Mouse (Mus musculus) adrenal gland, postnatal 0 days (tissue): ENCODE data around the gene Olfr262. TPM values are rescaled to one million over a fixed set of nuclear protein-coding genes. Genes with fewer than 3 reads are reported as not detected.

Experiments
- polyA plus RNA-seq: library from polyadenylated mRNA; unstranded; fragments of >200 nt; fragmentation: Nextera tagmentation; extraction: Ambion mirVana; gene quantifications from 2 replicates; pipeline ENCODE4 v1.2.1, GENCODE M21; 2015

Gene Olfr262
- polyA plus RNA-seq = not detected in 2 replicates

DNA sequence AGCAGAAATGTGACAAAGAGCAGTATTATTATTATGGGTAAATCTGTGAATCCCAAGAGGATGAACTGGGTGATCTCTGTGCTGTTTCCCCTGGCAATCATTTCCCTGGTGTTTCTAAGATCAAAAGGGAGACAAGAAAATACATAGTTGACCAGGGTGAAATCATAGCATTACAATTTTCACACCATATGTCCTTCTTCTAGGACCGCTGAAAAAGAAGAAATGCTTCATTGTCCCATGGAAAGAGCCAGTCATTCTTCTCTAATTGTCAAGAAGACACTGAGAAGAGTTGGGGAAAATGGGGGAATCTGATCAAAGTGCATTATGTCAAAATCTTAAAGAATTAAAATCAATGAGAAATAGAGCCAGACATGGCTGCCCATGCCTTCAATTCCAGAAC lies at the start of gene Olfr262:
Gene Olfr262, minus strand, starts transcription at position 101 of the 400 bp plus-strand sequence.

DNA sequence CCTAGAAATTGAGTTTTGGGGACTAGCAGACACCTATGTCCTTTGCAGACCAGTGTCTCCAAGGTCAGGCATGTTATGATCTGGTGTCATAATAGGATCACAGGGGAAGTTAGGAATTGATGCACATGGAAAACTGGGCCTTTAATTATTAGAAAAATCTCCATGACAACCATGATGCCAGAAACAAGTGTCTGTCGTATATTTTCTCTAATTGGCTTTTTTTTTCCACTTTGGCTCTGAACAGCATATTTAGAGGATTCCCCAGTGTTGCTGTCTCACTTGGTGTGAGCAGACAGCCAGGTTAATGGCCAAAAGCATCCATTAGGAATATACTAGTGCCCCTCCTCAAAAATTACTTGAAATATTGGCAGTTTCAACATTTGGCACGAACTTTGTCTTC lies 38.1 kb upstream of the Olfr262 start, which contains the start of gene Olfr1434:
Gene Olfr1434, plus strand, starts transcription at position 301 of the 400 bp plus-strand sequence.

DNA sequence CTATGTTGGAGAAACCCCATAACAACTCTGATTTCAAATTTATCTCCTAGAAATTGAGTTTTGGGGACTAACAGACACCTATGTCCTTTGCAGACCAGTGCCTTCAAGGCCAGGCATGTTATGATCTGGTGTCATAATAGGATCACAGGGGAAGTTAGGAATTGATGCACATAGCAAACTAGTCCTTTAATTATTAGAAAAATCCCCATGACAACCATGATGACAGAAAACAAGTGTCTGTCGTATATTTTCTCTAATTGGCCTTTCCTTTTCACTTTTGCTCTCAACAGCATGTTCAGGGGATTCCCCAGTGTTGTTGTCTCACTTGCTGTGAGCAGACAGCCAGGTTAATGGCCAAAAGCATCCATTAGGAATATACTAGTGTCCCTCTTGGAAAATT lies 19.3 kb upstream of the Olfr262 start, which contains the start of gene Olfr235:
Gene Olfr235, plus strand, starts transcription at position 301 of the 400 bp plus-strand sequence.

DNA sequence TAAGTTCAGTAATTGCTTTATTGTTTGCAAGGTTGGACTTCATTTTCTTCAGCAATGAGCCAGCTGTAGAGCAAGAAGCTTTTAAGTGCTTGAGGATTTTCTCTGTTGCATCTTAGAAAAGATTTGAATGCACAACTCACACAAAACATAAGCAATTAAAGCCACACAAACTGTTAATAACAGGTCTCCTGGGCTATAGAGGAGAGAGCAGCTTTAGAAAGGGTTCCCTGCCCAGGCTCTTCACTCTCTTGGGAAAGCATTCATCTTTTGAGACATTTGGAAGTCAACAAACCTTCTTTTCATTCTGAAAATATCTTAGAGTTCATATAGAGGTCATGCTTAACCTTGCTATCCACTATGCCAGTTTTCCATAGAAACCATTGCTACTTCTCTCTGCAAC lies 9.0 kb downstream of the Olfr262 start, which contains the start of gene Olfr1432:
Gene Olfr1432, minus strand, starts transcription at position 101 of the 400 bp plus-strand sequence.

DNA sequence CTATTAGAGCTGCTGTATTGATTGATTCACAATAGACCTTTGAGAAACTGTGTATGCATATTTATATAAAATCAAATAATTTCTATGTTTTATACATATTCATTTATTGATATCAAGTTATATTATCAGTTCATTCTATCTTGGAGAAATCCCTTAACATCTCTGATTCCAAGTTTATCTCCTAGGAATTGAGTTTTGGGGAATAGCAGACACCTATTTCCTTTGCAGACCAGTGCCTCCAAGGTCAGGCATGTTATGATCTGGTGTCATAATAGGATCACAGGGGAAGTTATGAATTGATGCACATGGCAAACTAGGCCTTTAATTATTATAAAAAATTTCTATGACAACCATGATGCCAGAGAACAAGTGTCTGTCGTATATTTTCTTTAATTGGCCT lies 41.1 kb downstream of the Olfr262 start, which contains the start of gene Olfr1431:
Gene Olfr1431, plus strand, starts transcription at position 301 of the 400 bp plus-strand sequence.

Other genes with a start within 250 kb of the Olfr262 start
- 0.02 TPM in 1 of 2 replicates, not detected in the other for gene Olfr1423, start 200.3 kb downstream of the Olfr262 start, polyA plus RNA-seq
- not detected in 2 replicates for gene Olfr1424, start 179.0 kb downstream of the Olfr262 start, polyA plus RNA-seq
- not detected in 2 replicates for gene Olfr1425, start 163.9 kb downstream of the Olfr262 start, polyA plus RNA-seq
- not detected in 2 replicates for gene Olfr1426, start 149.6 kb downstream of the Olfr262 start, polyA plus RNA-seq
- not detected in 2 replicates for gene Olfr1427, start 138.3 kb downstream of the Olfr262 start, polyA plus RNA-seq
- gene Olfr1428, start 125.8 kb downstream of the Olfr262 start, polyA plus RNA-seq = not detected in 2 replicates
- not detected in 2 replicates for gene Olfr76, start 118.5 kb downstream of the Olfr262 start, polyA plus RNA-seq
- gene Olfr1555-ps1, start 71.5 kb downstream of the Olfr262 start, polyA plus RNA-seq = not detected in 2 replicates
- gene Olfr1431, start 41.0 kb downstream of the Olfr262 start, polyA plus RNA-seq = not detected in 2 replicates
- gene Olfr1432, start 9.1 kb downstream of the Olfr262 start, polyA plus RNA-seq = not detected in 2 replicates
- not detected in 2 replicates for gene Olfr235, start 19.4 kb upstream of the Olfr262 start, polyA plus RNA-seq
- gene Olfr1434, start 38.2 kb upstream of the Olfr262 start, polyA plus RNA-seq = not detected in 2 replicates
- gene Olfr1436, start 57.5 kb upstream of the Olfr262 start, polyA plus RNA-seq = not detected in 2 replicates
- gene Olfr1437, start 83.4 kb upstream of the Olfr262 start, polyA plus RNA-seq = not detected in 2 replicates
- not detected in 2 replicates for gene Olfr1438-ps1, start 94.3 kb upstream of the Olfr262 start, polyA plus RNA-seq
- not detected in 2 replicates for gene Olfr1440, start 145.6 kb upstream of the Olfr262 start, polyA plus RNA-seq
- not detected in 2 replicates for gene Olfr1441, start 175.8 kb upstream of the Olfr262 start, polyA plus RNA-seq
- gene Pfpl, start 186.2 kb upstream of the Olfr262 start, polyA plus RNA-seq = not detected in 2 replicates
- gene Mpeg1, start 219.1 kb upstream of the Olfr262 start, polyA plus RNA-seq = 2.1 and 2.6 TPM in 2 replicates